ENCODE assay signal across 8 mouse cellular contexts in genomic region chr7:4478021-4478795, GRCm38 (mm10). TPM values are rescaled to one million over a fixed set of nuclear protein-coding genes. Genes with fewer than 3 reads are reported as not detected.
DNase-seq lines count a peak whose midpoint lies in the region; ATAC-seq lines count a peak whose summit lies in the region.

No protein-coding gene starts in this region.

- H3K9ac ChIP-seq in hindbrain, embryonic 12.5 days = peak overlapping the region; percentile 62

- WGBS in hindbrain, embryonic 12.5 days = under 1% methylated on average over 39 of the region's 39 CpGs

- H3K4me3 ChIP-seq in hindbrain, embryonic 12.5 days = peak overlapping the region; percentile 44

- H3K4me1 ChIP-seq in hindbrain, embryonic 12.5 days = peaks cover 20% of the 10 kb centered on the region

- DNase-seq in R1 (ENCODE audit: low read depth, low spot score) = peak; percentile 99
- peak; percentile 82 to 85 for DNase-seq in cerebellum, postnatal 10 days
- peak; percentile 64 to 72 for DNase-seq in frontal cortex, postnatal 10 days (ENCODE audit: low spot score in 2 of 2)
- DNase-seq in layer of hippocampus, postnatal 36 days = peak; percentile 44 to 51
- peak; percentile 87 for DNase-seq in lung, postnatal 36 days
- peak; percentile 62 to 63 for DNase-seq in right cerebral cortex, adult 2 months (ENCODE audit: low spot score in 2 of 2)
- no peak for DNase-seq in spleen, postnatal 14 days (ENCODE audit: low spot score in 2 of 2)

- H3K36me3 ChIP-seq in hindbrain, embryonic 12.5 days = peaks cover 26% of the 10 kb centered on the region

- no peaks in the 10 kb centered on the region for H3K9me3 ChIP-seq in hindbrain, embryonic 12.5 days (replicated peaks)

- ATAC-seq in hindbrain, embryonic 12.5 days (ENCODE audit: low FRiP score) = peak; percentile 97

- peak overlapping the region; percentile 97 for H3K4me2 ChIP-seq in hindbrain, embryonic 12.5 days (replicated peaks)

- H3K27me3 ChIP-seq in hindbrain, embryonic 12.5 days = peaks cover 40% of the 10 kb centered on the region

- peak overlapping the region; percentile 90 for H3K27ac ChIP-seq in hindbrain, embryonic 12.5 days

RNA-seq across cellular contexts. Expression of gene Eps8l1, which starts 17.7 kb away (rescaled TPM):
- polyA plus RNA-seq in hindbrain, embryonic 12.5 days (2016; fragmentation: Nextera tagmentation; extraction: Ambion mirVana) = 7.1 and 8.6 TPM in 2 replicates
- 1 to 10 TPM; 4.3 to 5.4 TPM for total RNA-seq in layer of hippocampus, postnatal 36 days (2021)

RNA-seq across cellular contexts. Expression of gene Ppp1r12c, which starts 23.3 kb away (rescaled TPM):
- polyA plus RNA-seq in hindbrain, embryonic 12.5 days (2016; fragmentation: Nextera tagmentation; extraction: Ambion mirVana) = 65.8 and 72.0 TPM in 2 replicates
- total RNA-seq in layer of hippocampus, postnatal 36 days (2021) = 100 to 1,000 TPM; 146 to 164 TPM

RNA-seq across cellular contexts. Expression of gene Rdh13, which starts 32.8 kb away (rescaled TPM):
- polyA plus RNA-seq in hindbrain, embryonic 12.5 days (2016; fragmentation: Nextera tagmentation; extraction: Ambion mirVana) = 29.2 and 30.1 TPM in 2 replicates
- total RNA-seq in layer of hippocampus, postnatal 36 days (2021) = 10 to 100 TPM; 26.6 to 27.8 TPM

RNA-seq across cellular contexts. Expression of gene Tnnt1, which starts 38.0 kb away (rescaled TPM):
- polyA plus RNA-seq in hindbrain, embryonic 12.5 days (2016; fragmentation: Nextera tagmentation; extraction: Ambion mirVana) = 19.2 and 72.4 TPM in 2 replicates
- 1 to 10 TPM; 1.1 to 4.2 TPM for total RNA-seq in layer of hippocampus, postnatal 36 days (2021)

RNA-seq across cellular contexts. Expression of gene Tnni3, which starts 45.8 kb away (rescaled TPM):
- polyA plus RNA-seq in hindbrain, embryonic 12.5 days (2016; fragmentation: Nextera tagmentation; extraction: Ambion mirVana) = 2.2 and 3.1 TPM in 2 replicates
- 1 to 10 TPM in 1 of 2 experiments, under 1 TPM in 1; 0.70 to 1.3 TPM for total RNA-seq in layer of hippocampus, postnatal 36 days (2021)

Comparison
In these comparisons a context has a peak if more than half of its experiments do, and no peak if none do; other contexts are left out.
1. DNase-seq: peak in R1 (single experiment), cerebellum, postnatal 10 days (2 of 2), frontal cortex, postnatal 10 days (2 of 2), layer of hippocampus, postnatal 36 days (2 of 2), lung, postnatal 36 days (single experiment) and right cerebral cortex, adult 2 months (2 of 2); none in spleen, postnatal 14 days (0 of 2).